16 mouse cellular contexts compared by ENCODE assay signal in the genomic region with DNA sequence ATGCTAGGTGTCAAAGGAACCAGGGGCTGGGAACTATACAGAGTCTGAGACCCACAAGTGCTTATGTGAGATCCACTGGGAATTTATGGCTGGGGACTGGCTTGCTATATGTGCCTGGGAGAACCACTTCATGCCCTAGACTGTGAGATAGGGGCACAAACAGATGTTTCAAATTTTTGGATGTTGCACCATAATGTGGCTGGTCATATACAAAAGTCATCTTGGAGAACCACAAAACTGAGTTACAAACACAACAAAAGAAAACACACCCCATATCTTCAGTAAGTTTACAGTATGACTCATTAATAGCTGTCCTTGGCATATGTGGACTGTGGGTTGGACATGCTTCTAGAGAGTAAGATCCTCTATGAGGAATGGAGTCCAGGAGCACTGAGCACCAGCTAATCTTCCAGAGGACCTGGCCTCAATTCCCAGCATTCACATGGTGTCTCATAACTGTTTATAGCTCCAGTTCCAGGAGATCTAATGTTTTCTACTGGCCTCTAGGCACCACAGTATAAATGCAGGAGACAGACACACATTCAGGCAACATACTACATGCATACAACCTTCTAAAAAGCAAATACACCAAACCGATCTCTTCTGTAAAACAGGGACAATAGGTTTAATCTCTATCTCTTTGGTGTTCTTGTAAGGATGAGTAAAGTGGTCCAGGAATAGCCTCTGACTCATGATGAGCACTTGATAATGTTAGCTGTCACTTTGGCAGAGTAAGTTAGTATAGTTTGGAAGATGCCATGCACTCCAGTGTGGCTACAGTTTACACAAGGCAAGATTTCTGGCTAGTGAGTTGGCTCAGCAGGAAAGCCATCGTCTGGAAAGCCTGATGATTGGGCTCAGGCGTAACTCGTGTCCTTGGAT.
"Had no signal": no experiment of that assay in that cellular context is flagged by ENCODE, and none has a peak within 500 bp of the region (broad histone marks: within the 10 kb centered on the region; RNA-seq: fewer than 3 reads in every experiment).

No protein-coding gene starts in this region.

- H3K27me3 ChIP-seq: limb, embryonic 12.5 days; liver, embryonic 13.5 days; lung, embryonic 15.5 days; megakaryocyte, embryonic 14.5 days; midbrain, embryonic 15.5 days; neural tube, embryonic 13.5 days had no signal

- DNase-seq: kidney, postnatal 36 days; layer of hippocampus, adult 9-11 months; layer of hippocampus, postnatal 36 days; liver; liver, embryonic 13.5 days; liver, postnatal 0 days; lung, postnatal 14 days; retina, postnatal 1 day; right cerebral cortex, postnatal 4 days; thymus, postnatal 36 days had no signal

- H3K27ac ChIP-seq: limb, embryonic 12.5 days; liver, embryonic 13.5 days; lung, embryonic 15.5 days; macrophage; midbrain, embryonic 15.5 days; neural tube, embryonic 13.5 days had no signal

- ATAC-seq: liver, postnatal 0 days; midbrain, embryonic 15.5 days had no signal

- H3K4me3 ChIP-seq: limb, embryonic 12.5 days; liver, embryonic 13.5 days; lung, embryonic 15.5 days; megakaryocyte, embryonic 14.5 days; midbrain, embryonic 15.5 days; neural tube, embryonic 13.5 days had no signal
